Mouse (Mus musculus) small intestine, adult 2 months (tissue): Measurements from ENCODE around the gene Siglec1.

Experiments
- CTCF ChIP-seq: fragments of 200-500 bp; IDR thresholded peaks from 2 replicates; pipeline ENCODE4 v1.5.1; 2012; ENCODE audit warnings: low read depth, mild to moderate bottlenecking, control low read depth, inconsistent platforms, low read length, moderate library complexity, mixed read lengths; ENCODE audit not compliant: insufficient replicate concordance, insufficient read length; ENCODE audit errors: extremely low read depth
- POLR2A ChIP-seq: fragments of 200-500 bp; IDR thresholded peaks from 2 replicates; pipeline ENCODE4 v1.6.1; 2012; ENCODE audit warnings: low read depth, mild to moderate bottlenecking, control low read depth, inconsistent platforms, low read length, moderate library complexity

DNA sequence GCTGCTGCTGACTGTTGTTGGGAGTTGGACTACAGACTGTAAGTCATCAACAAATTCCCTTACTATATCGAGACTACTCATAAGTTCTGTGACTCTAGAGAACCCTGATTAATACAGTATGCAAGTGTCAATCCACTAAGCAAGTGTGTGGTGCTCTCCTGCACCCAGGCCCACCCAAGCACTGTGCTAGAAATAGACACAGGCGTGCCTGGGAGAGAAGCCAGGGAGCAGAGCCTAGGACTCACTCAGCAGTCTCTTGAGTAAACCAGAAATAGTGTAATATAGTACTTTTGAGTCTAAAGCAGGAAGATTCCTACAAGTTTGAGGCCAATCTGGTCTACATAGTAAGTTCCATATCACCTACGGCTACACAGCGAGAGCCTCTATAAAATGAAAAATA lies 17.5 kb upstream of the Siglec1 start:
- TF ChIP-seq CTCF = no peak
- no peak for TF ChIP-seq POLR2A
